Mouse (Mus musculus) forebrain, embryonic 11.5 days (tissue): ENCODE measurements around the gene Dtx3. TPM values are rescaled to one million over a fixed set of nuclear protein-coding genes. Genes with fewer than 3 reads are reported as not detected.

Source experiments
- ATAC-seq: fragments of 200-750 bp; cut with Nextera tagmentation; replicated peaks from 2 replicates; pipeline ENCODE4 v1.8.0; 2017; ENCODE audit warnings: moderate TSS enrichment; ENCODE audit not compliant: low FRiP score
- DNase-seq: peaks from one replicate; pipeline ENCODE4 v3.0.0-alpha.2; 2017; ENCODE audit warnings: low spot score
- H3K27ac ChIP-seq: fragments of 300-500 bp; sonication (generic); 2 replicates; pipeline ENCODE4 v1.5.1; 2014; ENCODE audit warnings: low read depth, low read length
- H3K27me3 ChIP-seq: fragments of 300-500 bp; sonication (generic); 2 replicates; pipeline ENCODE4 v1.6.1; 2014; ENCODE audit warnings: mild to moderate bottlenecking, low read length, mixed read lengths; ENCODE audit not compliant: control insufficient read depth, insufficient read depth
- H3K36me3 ChIP-seq: fragments of 300-500 bp; sonication (generic); 2 replicates; pipeline ENCODE4 v1.6.1; 2014; ENCODE audit warnings: mild to moderate bottlenecking, low read length, moderate library complexity, mixed read lengths; ENCODE audit not compliant: control insufficient read depth, insufficient read depth
- H3K4me1 ChIP-seq: fragments of 300-500 bp; sonication (generic); replicated peaks from 2 replicates; pipeline ENCODE4 v1.6.1; 2014; ENCODE audit warnings: low read length, mixed read lengths; ENCODE audit not compliant: control insufficient read depth, insufficient read depth
- H3K4me2 ChIP-seq: fragments of 300-500 bp; sonication (generic); 2 replicates; pipeline ENCODE4 v1.6.1; 2014; ENCODE audit warnings: low read depth, mild to moderate bottlenecking, low read length, moderate library complexity, mixed read lengths; ENCODE audit not compliant: severe bottlenecking
- H3K4me3 ChIP-seq: fragments of 300-500 bp; sonication (generic); 2 replicates; pipeline ENCODE4 v1.5.1; 2014; ENCODE audit warnings: low read depth, low read length
- H3K9ac ChIP-seq: fragments of 300-500 bp; sonication (generic); 2 replicates; pipeline ENCODE4 v1.6.1; 2014; ENCODE audit warnings: low read length
- H3K9me3 ChIP-seq: fragments of 300-500 bp; sonication (generic); 2 replicates; pipeline ENCODE4 v1.6.1; 2016; ENCODE audit warnings: low read length, mixed read lengths; ENCODE audit not compliant: control insufficient read depth
- WGBS: fragments of 180-500 bp; shearing (Covaris S2); extraction: QIAGEN DNeasy Blood & Tissue Kit; methylation state at CpG from one replicate; pipeline ENCODE4 v1.1.7; 2014; 5-methylcytosine and 5-hydroxymethylcytosine counted together
- polyA plus RNA-seq: library from polyadenylated mRNA; unstranded; fragments of >200 nt; fragmentation: Nextera tagmentation; extraction: Ambion mirVana; gene quantifications from 2 replicates; pipeline ENCODE4 v1.2.1, GENCODE M21; 2014

Gene Dtx3
- polyA plus RNA-seq, 1 experiment from 2014 or later: 157 TPM

- Histone ChIP-seq H3K27me3 (peaks cover 39% of the 10 kb centered on the region), H3K9me3 (no peaks in the 10 kb centered on the region), H3K4me1 (peaks cover 11% of the 10 kb centered on the region; the same call in 1 of the 2 replicates), H3K4me2 (no peak overlapping the region), H3K36me3 (no peaks in the 10 kb centered on the region), H3K9ac (no peak overlapping the region), H3K4me3 (no peak overlapping the region), H3K27ac (no peak overlapping the region)
- DNase-seq: no peak
- WGBS: 91% methylated on average over 15 of the region's 15 CpGs
- no peak for ATAC-seq
Observed at GRCm38 (mm10) chr10:127171631-127172200, 23.8 kb downstream of the Dtx3 start.

- Histone ChIP-seq H3K36me3 (no peaks in the 10 kb centered on the region), H3K27me3 (peaks cover 47% of the 10 kb centered on the region), H3K27ac (no peak overlapping the region), H3K9ac (peak overlapping the region; percentile 20), H3K9me3 (no peaks in the 10 kb centered on the region), H3K4me1 (peaks cover 15% of the 10 kb centered on the region; the same call in 1 of the 2 replicates), H3K4me3 (peak overlapping the region; percentile 29), H3K4me2 (peak overlapping the region; percentile 55)
- ATAC-seq (peak; percentile 74), DNase-seq (peak; percentile 91)
- WGBS: under 1% methylated on average over 29 of the region's 29 CpGs
Observed at GRCm38 (mm10) chr10:127170837-127171272, 24.7 kb downstream of the Dtx3 start.

GRCm38 (mm10) chr10:127170002-127170401 lies 25.5 kb downstream of the Dtx3 start:
- H3K4me3 ChIP-seq: peak overlapping the region; percentile 29; the same call in 1 of the 2 replicates
- peaks cover 22% of the 10 kb centered on the region; the same call in 1 of the 2 replicates for H3K4me1 ChIP-seq
- ATAC-seq (no peak), DNase-seq (no peak)
- WGBS: under 1% methylated on average over 22 of the region's 22 CpGs
- H3K36me3 ChIP-seq: no peaks in the 10 kb centered on the region
- H3K4me2 ChIP-seq: peak overlapping the region; percentile 55
- H3K9ac ChIP-seq: peak overlapping the region; percentile 20; the same call in 1 of the 2 replicates
- no peaks in the 10 kb centered on the region for H3K9me3 ChIP-seq
- no peak overlapping the region for H3K27ac ChIP-seq
- H3K27me3 ChIP-seq: peaks cover 53% of the 10 kb centered on the region

GRCm38 (mm10) chr10:127167614-127168192 lies 27.8 kb downstream of the Dtx3 start:
- Histone ChIP-seq H3K27ac (no peak overlapping the region), H3K9me3 (no peaks in the 10 kb centered on the region), H3K27me3 (peaks cover 53% of the 10 kb centered on the region), H3K4me2 (no peak overlapping the region), H3K4me3 (no peak overlapping the region), H3K36me3 (no peaks in the 10 kb centered on the region), H3K4me1 (peaks cover 22% of the 10 kb centered on the region; the same call in 1 of the 2 replicates), H3K9ac (no peak overlapping the region)
- 54% methylated on average over 10 of the region's 10 CpGs for WGBS
- DNase-seq: no peak
- ATAC-seq: no peak

- ATAC-seq: no peak
Observed at GRCm38 (mm10) chr10:127166771-127167613, 28.5 kb downstream of the Dtx3 start.

GRCm38 (mm10) chr10:127166404-127166715 lies 29.2 kb downstream of the Dtx3 start:
- WGBS: 2% methylated on average over 11 of the region's 11 CpGs
- no peak overlapping the region for H3K27ac ChIP-seq
- no peak for DNase-seq

More at GRCm38 (mm10) chr10:127166771-127167613, 28.5 kb downstream of the Dtx3 start:
- 26% methylated on average over 15 of the region's 15 CpGs for WGBS
- no peaks in the 10 kb centered on the region for H3K9me3 ChIP-seq
- peak overlapping the region; percentile 53 for H3K4me3 ChIP-seq
- DNase-seq: no peak
- no peak overlapping the region for H3K27ac ChIP-seq
- H3K9ac ChIP-seq: no peak overlapping the region
- peaks cover 53% of the 10 kb centered on the region for H3K27me3 ChIP-seq
- no peak overlapping the region; the same call in 1 of the 2 replicates for H3K4me2 ChIP-seq
- peaks cover 22% of the 10 kb centered on the region; the same call in 1 of the 2 replicates for H3K4me1 ChIP-seq
- no peaks in the 10 kb centered on the region for H3K36me3 ChIP-seq

GRCm38 (mm10) chr10:127165654-127166403 lies 29.7 kb downstream of the Dtx3 start:
- under 1% methylated on average over 53 of the region's 56 CpGs for WGBS
- DNase-seq: peak; percentile 77
- H3K9ac ChIP-seq: peak overlapping the region; percentile 68
- peak overlapping the region; percentile 53 for H3K4me3 ChIP-seq
- H3K27me3 ChIP-seq: peaks cover 46% of the 10 kb centered on the region
- peaks cover 21% of the 10 kb centered on the region; the same call in 1 of the 2 replicates for H3K4me1 ChIP-seq
- peak overlapping the region; percentile 97 for H3K4me2 ChIP-seq
- no peaks in the 10 kb centered on the region for H3K9me3 ChIP-seq
- ATAC-seq: peak; percentile 67
- H3K36me3 ChIP-seq: no peaks in the 10 kb centered on the region
- H3K27ac ChIP-seq: no peak overlapping the region

More at GRCm38 (mm10) chr10:127166404-127166715, 29.2 kb downstream of the Dtx3 start:
- H3K4me2 ChIP-seq: peak overlapping the region; percentile 97
- peaks cover 22% of the 10 kb centered on the region; the same call in 1 of the 2 replicates for H3K4me1 ChIP-seq
- peaks cover 50% of the 10 kb centered on the region for H3K27me3 ChIP-seq
- no peaks in the 10 kb centered on the region for H3K36me3 ChIP-seq
- H3K4me3 ChIP-seq: peak overlapping the region; percentile 53
- no peaks in the 10 kb centered on the region for H3K9me3 ChIP-seq
- no peak for ATAC-seq
- peak overlapping the region; percentile 68 for H3K9ac ChIP-seq

GRCm38 (mm10) chr10:127165354-127165653 lies 30.2 kb downstream of the Dtx3 start:
- Histone ChIP-seq H3K27ac (no peak overlapping the region), H3K4me3 (peak overlapping the region; percentile 53), H3K4me1 (peaks cover 16% of the 10 kb centered on the region; the same call in 1 of the 2 replicates), H3K4me2 (peak overlapping the region; percentile 97), H3K9ac (peak overlapping the region; percentile 68), H3K9me3 (no peaks in the 10 kb centered on the region), H3K36me3 (no peaks in the 10 kb centered on the region), H3K27me3 (peaks cover 42% of the 10 kb centered on the region)
- DNase-seq (no peak), ATAC-seq (peak; percentile 64)
- 0% methylated on average over 42 of the region's 42 CpGs for WGBS
